In genomic region chr4:136283783-136284182, GRCm38 (mm10) we compare ENCODE assay signal across 8 mouse cellular contexts. TPM values are rescaled to one million over a fixed set of nuclear protein-coding genes. Genes with fewer than 3 reads are reported as not detected.
DNase-seq lines count a peak whose midpoint lies in the region; ATAC-seq lines count a peak whose summit lies in the region.

No protein-coding gene starts in this region.

- ATAC-seq in heart, embryonic 15.5 days (replicated peaks; ENCODE audit: insufficient number of reproducible peaks, insufficient read depth, low FRiP score, low read depth) = no peak
- 0 out of 2 replicates have a peak, but pooled peaks have one; percentile 28 for ATAC-seq in forebrain, embryonic 13.5 days
- no peak for ATAC-seq in midbrain, embryonic 11.5 days (ENCODE audit: low FRiP score)

- H3K4me3 ChIP-seq in heart, embryonic 15.5 days = 0 out of 2 replicates have a peak overlapping the region, but pooled peaks have one; percentile 75
- H3K4me3 ChIP-seq in forebrain, embryonic 13.5 days = no peak overlapping the region
- no peak overlapping the region for H3K4me3 ChIP-seq in midbrain, embryonic 11.5 days (ENCODE audit: low read depth, low read length)

- peaks cover 46% of the 10 kb centered on the region for H3K4me1 ChIP-seq in heart, embryonic 15.5 days (replicated peaks)
- peaks cover 41% of the 10 kb centered on the region for H3K4me1 ChIP-seq in forebrain, embryonic 13.5 days
- peaks cover 37% of the 10 kb centered on the region for H3K4me1 ChIP-seq in midbrain, embryonic 11.5 days (ENCODE audit: control insufficient read depth, insufficient read depth, low read length)

- H3K27me3 ChIP-seq in heart, embryonic 15.5 days = no peaks in the 10 kb centered on the region
- H3K27me3 ChIP-seq in forebrain, embryonic 13.5 days = peaks cover 2% of the 10 kb centered on the region
- H3K27me3 ChIP-seq in midbrain, embryonic 11.5 days (ENCODE audit: control insufficient read depth, insufficient read depth, low read length) = peaks cover 2% of the 10 kb centered on the region

- peak overlapping the region; percentile 98 for H3K27ac ChIP-seq in heart, embryonic 15.5 days
- H3K27ac ChIP-seq in forebrain, embryonic 13.5 days = peak overlapping the region; percentile 96
- peak overlapping the region; percentile 91; the same call in 1 of the 2 replicates for H3K27ac ChIP-seq in midbrain, embryonic 11.5 days (ENCODE audit: low read depth, low read length)

- H3K4me2 ChIP-seq in heart, embryonic 15.5 days = peak overlapping the region; percentile 91
- peak overlapping the region; percentile 87 for H3K4me2 ChIP-seq in forebrain, embryonic 13.5 days
- H3K4me2 ChIP-seq in midbrain, embryonic 11.5 days = no peak overlapping the region

- WGBS in heart, embryonic 15.5 days = 35% methylated on average over 2 of the region's 2 CpGs
- WGBS in forebrain, embryonic 13.5 days = 12% methylated on average over 2 of the region's 2 CpGs
- WGBS in midbrain, embryonic 11.5 days = 7% methylated on average over 2 of the region's 2 CpGs

- H3K36me3 ChIP-seq in heart, embryonic 15.5 days = peaks cover 19% of the 10 kb centered on the region
- peaks cover 14% of the 10 kb centered on the region for H3K36me3 ChIP-seq in forebrain, embryonic 13.5 days (ENCODE audit: poor library complexity, severe bottlenecking)
- peaks cover 8% of the 10 kb centered on the region for H3K36me3 ChIP-seq in midbrain, embryonic 11.5 days (ENCODE audit: control insufficient read depth, insufficient read depth, low read length)

- no peaks in the 10 kb centered on the region for H3K9me3 ChIP-seq in heart, embryonic 15.5 days (replicated peaks)
- H3K9me3 ChIP-seq in forebrain, embryonic 13.5 days (replicated peaks) = 0 out of 2 replicates have a peak, but pooled peaks cover 1% of the 10 kb centered on the region
- peaks cover 3% of the 10 kb centered on the region; the same call in 1 of the 2 replicates for H3K9me3 ChIP-seq in midbrain, embryonic 11.5 days (ENCODE audit: control insufficient read depth, low read length)

- intact Hi-C loops in heart, postnatal 25 days (cut with DNase I) = no loop called here

- no peak for DNase-seq in heart, postnatal 25 days (ENCODE audit: low spot score)
- peak; percentile 47 for DNase-seq in ZHBTc4 (ENCODE audit: low read depth, low spot score)
- no peak for DNase-seq in midbrain, embryonic 11.5 days (ENCODE audit: low spot score, missing footprints)
- no peak for DNase-seq in spleen, postnatal 10 days (ENCODE audit: low spot score in 2 of 2)
- no peak for DNase-seq in adrenal gland, adult 8-10 months
- no peak for DNase-seq in urinary bladder, adult 2 months (ENCODE audit: low spot score)

- 0 out of 2 replicates have a peak overlapping the region, but pooled peaks have one; percentile 15 for H3K9ac ChIP-seq in heart, embryonic 15.5 days
- no peak overlapping the region for H3K9ac ChIP-seq in forebrain, embryonic 13.5 days
- H3K9ac ChIP-seq in midbrain, embryonic 11.5 days (ENCODE audit: low read length) = no peak overlapping the region

RNA-seq across cellular contexts. Expression of gene Zfp46, which starts 0.7 kb away (rescaled TPM):
- 18.3 and 21.5 TPM in 2 replicates for polyA plus RNA-seq in heart, embryonic 15.5 days (2015; fragmentation: Nextera tagmentation; extraction: Ambion mirVana)
- 10 to 100 TPM; 39.3 to 54.1 TPM for total RNA-seq in heart, postnatal 25 days (2021)
- 30.7 and 32.9 TPM in 2 replicates for polyA plus RNA-seq in forebrain, embryonic 13.5 days (2015; fragmentation: Nextera tagmentation; extraction: Ambion mirVana)
- 29.7 and 31.4 TPM in 2 replicates for polyA plus RNA-seq in midbrain, embryonic 11.5 days (2014; fragmentation: Nextera tagmentation; extraction: Ambion mirVana)
- total RNA-seq in adrenal gland, adult 8-10 months (2022) = 10 to 100 TPM; 16.2 to 20.8 (median 18.1) TPM
- 41.0 and 50.3 TPM in 2 replicates for polyA plus RNA-seq in urinary bladder, adult 2 months (2012; rRNA removed)

RNA-seq across cellular contexts. Expression of gene Hnrnpr, which starts 27.0 kb away (rescaled TPM):
- 84.3 and 107 TPM in 2 replicates for polyA plus RNA-seq in heart, embryonic 15.5 days (2015; fragmentation: Nextera tagmentation; extraction: Ambion mirVana)
- total RNA-seq in heart, postnatal 25 days (2021) = 10 to 100 TPM; 44.6 to 44.9 TPM
- 273 and 295 TPM in 2 replicates for polyA plus RNA-seq in forebrain, embryonic 13.5 days (2015; fragmentation: Nextera tagmentation; extraction: Ambion mirVana)
- 193 and 196 TPM in 2 replicates for polyA plus RNA-seq in midbrain, embryonic 11.5 days (2014; fragmentation: Nextera tagmentation; extraction: Ambion mirVana)
- total RNA-seq in adrenal gland, adult 8-10 months (2022) = 10 to 100 TPM; 71.9 to 94.0 (median 83.8) TPM
- polyA plus RNA-seq in urinary bladder, adult 2 months (2012; rRNA removed) = 58.3 and 61.1 TPM in 2 replicates

RNA-seq across cellular contexts. Expression of gene Tcea3, which starts 36.3 kb away (rescaled TPM):
- polyA plus RNA-seq in heart, embryonic 15.5 days (2015; fragmentation: Nextera tagmentation; extraction: Ambion mirVana) = 47.7 and 61.6 TPM in 2 replicates
- 100 to 1,000 TPM; 101 to 111 TPM for total RNA-seq in heart, postnatal 25 days (2021)
- polyA plus RNA-seq in forebrain, embryonic 13.5 days (2015; fragmentation: Nextera tagmentation; extraction: Ambion mirVana) = 0.52 and 0.66 TPM in 2 replicates
- polyA plus RNA-seq in midbrain, embryonic 11.5 days (2014; fragmentation: Nextera tagmentation; extraction: Ambion mirVana) = 1.5 and 1.7 TPM in 2 replicates
- 1 to 10 TPM; 1.7 to 2.2 (median 1.9) TPM for total RNA-seq in adrenal gland, adult 8-10 months (2022)
- 42.6 and 65.1 TPM in 2 replicates for polyA plus RNA-seq in urinary bladder, adult 2 months (2012; rRNA removed)

Comparison
In these comparisons a context has a peak if more than half of its experiments do, and no peak if none do; other contexts are left out.
1. RNA of gene Tcea3, which starts 36.3 kb away (polyA plus RNA-seq): 47.7 to 61.6 TPM in heart, embryonic 15.5 days and 42.6 to 65.1 TPM in urinary bladder, adult 2 months; 1.5 to 1.7 TPM in midbrain, embryonic 11.5 days and 0.52 to 0.66 TPM in forebrain, embryonic 13.5 days; every median in the first group is over 10 times any median in the second.
2. Peak in every context shown above with its lines, with median percentiles within 50 percentile points of each other: H3K27ac ChIP-seq.